Mouse (Mus musculus): ENCODE results near the gene Atxn7. TPM values are rescaled to one million over a fixed set of nuclear protein-coding genes. Genes with fewer than 3 reads are reported as not detected.
"Not testable (repeated sequence)": the region's sequence is repeated elsewhere in the genome, so short reads cannot be mapped to it uniquely, and the experiment has no call there.

Atxn7 gene
- polyA plus RNA-seq, 1 experiment from 2014 or later, result 5.2 TPM

GRCm38 (mm10) chr14:14030621-14031020 lies 69.4 kb downstream of the Atxn7 start:
- H3K9ac ChIP-seq (ENCODE audit: low read depth, low read length), result no peak overlapping the region
- 79% methylated on average over 2 of the region's 2 CpGs for WGBS (ENCODE audit: insufficient replicate concordance)
- H3K4me3 ChIP-seq (ENCODE audit: low read depth, low read length), result no peak overlapping the region
- ATAC-seq (replicated peaks; ENCODE audit: insufficient number of reproducible peaks, low FRiP score, low TSS enrichment), result no peak
- H3K27ac ChIP-seq (ENCODE audit: low read depth, low read length), result no peak overlapping the region
- H3K9me3 ChIP-seq (replicated peaks; ENCODE audit: control insufficient read depth, low read length), result no peaks in the 10 kb centered on the region
- no peak overlapping the region for H3K4me2 ChIP-seq
- H3K27me3 ChIP-seq (ENCODE audit: control insufficient read depth, insufficient read depth, low read length), result no peaks in the 10 kb centered on the region
- no peaks in the 10 kb centered on the region for H3K36me3 ChIP-seq (ENCODE audit: control insufficient read depth, insufficient read depth, low read length)
- no peaks in the 10 kb centered on the region for H3K4me1 ChIP-seq (ENCODE audit: control insufficient read depth, insufficient read depth, low read length)

- Histone ChIP-seq H3K9ac (ENCODE audit: low read depth, low read length) (no peak overlapping the region), H3K4me2 (no peak overlapping the region), H3K4me1 (ENCODE audit: control insufficient read depth, insufficient read depth, low read length) (no peaks in the 10 kb centered on the region), H3K9me3 (replicated peaks; ENCODE audit: control insufficient read depth, low read length) (no peaks in the 10 kb centered on the region), H3K27ac (ENCODE audit: low read depth, low read length) (no peak overlapping the region), H3K27me3 (ENCODE audit: control insufficient read depth, insufficient read depth, low read length) (no peaks in the 10 kb centered on the region), H3K4me3 (ENCODE audit: low read depth, low read length) (no peak overlapping the region), H3K36me3 (ENCODE audit: control insufficient read depth, insufficient read depth, low read length) (no peaks in the 10 kb centered on the region)
- ATAC-seq (replicated peaks; ENCODE audit: insufficient number of reproducible peaks, low FRiP score, low TSS enrichment), result no peak
- 87% methylated on average over 1 of the region's 1 CpGs for WGBS (ENCODE audit: insufficient replicate concordance)
These were observed 71.6 kb downstream of the Atxn7 start for GRCm38 (mm10) chr14:14032842-14033241.

- Histone ChIP-seq H3K4me2 (no peak overlapping the region), H3K4me1 (ENCODE audit: control insufficient read depth, insufficient read depth, low read length) (no peaks in the 10 kb centered on the region), H3K27ac (ENCODE audit: low read depth, low read length) (no peak overlapping the region), H3K4me3 (ENCODE audit: low read depth, low read length) (no peak overlapping the region), H3K36me3 (ENCODE audit: control insufficient read depth, insufficient read depth, low read length) (no peaks in the 10 kb centered on the region), H3K9me3 (replicated peaks; ENCODE audit: control insufficient read depth, low read length) (no peaks in the 10 kb centered on the region), H3K9ac (ENCODE audit: low read depth, low read length) (no peak overlapping the region), H3K27me3 (ENCODE audit: control insufficient read depth, insufficient read depth, low read length) (no peaks in the 10 kb centered on the region)
- 57% methylated on average over 2 of the region's 2 CpGs for WGBS (ENCODE audit: insufficient replicate concordance)
- no peak for ATAC-seq (replicated peaks; ENCODE audit: insufficient number of reproducible peaks, low FRiP score, low TSS enrichment)
These were observed 75.1 kb downstream of the Atxn7 start for GRCm38 (mm10) chr14:14036352-14036751.

GRCm38 (mm10) chr14:14038233-14038632 lies 77.0 kb downstream of the Atxn7 start:
- Histone ChIP-seq H3K9me3 (replicated peaks; ENCODE audit: control insufficient read depth, low read length) (no peaks in the 10 kb centered on the region), H3K4me2 (no peak overlapping the region), H3K27ac (ENCODE audit: low read depth, low read length) (no peak overlapping the region), H3K9ac (ENCODE audit: low read depth, low read length) (no peak overlapping the region), H3K27me3 (ENCODE audit: control insufficient read depth, insufficient read depth, low read length) (no peaks in the 10 kb centered on the region), H3K36me3 (ENCODE audit: control insufficient read depth, insufficient read depth, low read length) (no peaks in the 10 kb centered on the region), H3K4me3 (ENCODE audit: low read depth, low read length) (no peak overlapping the region), H3K4me1 (ENCODE audit: control insufficient read depth, insufficient read depth, low read length) (no peaks in the 10 kb centered on the region)
- WGBS (ENCODE audit: insufficient replicate concordance), result 70% methylated on average over 2 of the region's 2 CpGs
- no peak for ATAC-seq (replicated peaks; ENCODE audit: insufficient number of reproducible peaks, low FRiP score, low TSS enrichment)

GRCm38 (mm10) chr14:14042336-14042735 lies 81.1 kb downstream of the Atxn7 start:
- no peak overlapping the region for H3K9ac ChIP-seq (ENCODE audit: low read depth, low read length)
- H3K36me3 ChIP-seq (ENCODE audit: control insufficient read depth, insufficient read depth, low read length), result no peaks in the 10 kb centered on the region
- H3K27me3 ChIP-seq (ENCODE audit: control insufficient read depth, insufficient read depth, low read length), result no peaks in the 10 kb centered on the region
- ATAC-seq (replicated peaks; ENCODE audit: insufficient number of reproducible peaks, low FRiP score, low TSS enrichment), result no peak
- no peaks in the 10 kb centered on the region for H3K9me3 ChIP-seq (replicated peaks; ENCODE audit: control insufficient read depth, low read length)
- no peak overlapping the region for H3K27ac ChIP-seq (ENCODE audit: low read depth, low read length)
- 58% methylated on average over 4 of the region's 4 CpGs for WGBS (ENCODE audit: insufficient replicate concordance)
- no peak overlapping the region for H3K4me3 ChIP-seq (ENCODE audit: low read depth, low read length)
- H3K4me1 ChIP-seq (ENCODE audit: control insufficient read depth, insufficient read depth, low read length), result no peaks in the 10 kb centered on the region
- H3K4me2 ChIP-seq, result no peak overlapping the region

- no peak for ATAC-seq (replicated peaks; ENCODE audit: insufficient number of reproducible peaks, low FRiP score, low TSS enrichment)
These were observed 93.1 kb downstream of the Atxn7 start for GRCm38 (mm10) chr14:14054386-14054785.

GRCm38 (mm10) chr14:14059606-14060005 lies 98.4 kb downstream of the Atxn7 start:
- not testable (repeated sequence) for ATAC-seq (replicated peaks; ENCODE audit: insufficient number of reproducible peaks, low FRiP score, low TSS enrichment); H3K27me3 ChIP-seq (ENCODE audit: control insufficient read depth, insufficient read depth, low read length); H3K36me3 ChIP-seq (ENCODE audit: control insufficient read depth, insufficient read depth, low read length); H3K4me2 ChIP-seq; H3K4me3 ChIP-seq (ENCODE audit: low read depth, low read length); H3K9me3 ChIP-seq (replicated peaks; ENCODE audit: control insufficient read depth, low read length); H3K27ac ChIP-seq (ENCODE audit: low read depth, low read length); H3K4me1 ChIP-seq (ENCODE audit: control insufficient read depth, insufficient read depth, low read length); H3K9ac ChIP-seq (ENCODE audit: low read depth, low read length)

More at GRCm38 (mm10) chr14:14054386-14054785, 93.1 kb downstream of the Atxn7 start:
- Histone ChIP-seq H3K4me3 (ENCODE audit: low read depth, low read length) (no peak overlapping the region), H3K9me3 (replicated peaks; ENCODE audit: control insufficient read depth, low read length) (no peaks in the 10 kb centered on the region), H3K9ac (ENCODE audit: low read depth, low read length) (no peak overlapping the region), H3K4me1 (ENCODE audit: control insufficient read depth, insufficient read depth, low read length) (no peaks in the 10 kb centered on the region), H3K4me2 (no peak overlapping the region), H3K27ac (ENCODE audit: low read depth, low read length) (no peak overlapping the region), H3K36me3 (ENCODE audit: control insufficient read depth, insufficient read depth, low read length) (peaks cover 6% of the 10 kb centered on the region; the same call in 1 of the 2 replicates), H3K27me3 (ENCODE audit: control insufficient read depth, insufficient read depth, low read length) (no peaks in the 10 kb centered on the region)
- WGBS (ENCODE audit: insufficient replicate concordance), result 90% methylated on average over 2 of the region's 2 CpGs

- 84% methylated on average over 11 of the region's 11 CpGs for WGBS (ENCODE audit: insufficient replicate concordance)
- H3K4me2 ChIP-seq, result no peak overlapping the region
These were observed 101.4 kb downstream of the Atxn7 start for GRCm38 (mm10) chr14:14062531-14063245.

GRCm38 (mm10) chr14:14063382-14063781 lies 102.1 kb downstream of the Atxn7 start:
- WGBS (ENCODE audit: insufficient replicate concordance), result 63% methylated on average over 5 of the region's 5 CpGs
- no peak overlapping the region for H3K9ac ChIP-seq (ENCODE audit: low read depth, low read length)
- H3K9me3 ChIP-seq (replicated peaks; ENCODE audit: control insufficient read depth, low read length), result no peaks in the 10 kb centered on the region
- H3K27ac ChIP-seq (ENCODE audit: low read depth, low read length), result no peak overlapping the region
- no peaks in the 10 kb centered on the region for H3K27me3 ChIP-seq (ENCODE audit: control insufficient read depth, insufficient read depth, low read length)
- 0 out of 2 replicates have a peak, but pooled peaks cover 3% of the 10 kb centered on the region for H3K36me3 ChIP-seq (ENCODE audit: control insufficient read depth, insufficient read depth, low read length)
- H3K4me2 ChIP-seq, result no peak overlapping the region
- H3K4me1 ChIP-seq (ENCODE audit: control insufficient read depth, insufficient read depth, low read length), result peaks cover 9% of the 10 kb centered on the region
- ATAC-seq (replicated peaks; ENCODE audit: insufficient number of reproducible peaks, low FRiP score, low TSS enrichment), result no peak
- no peak overlapping the region for H3K4me3 ChIP-seq (ENCODE audit: low read depth, low read length)

More at GRCm38 (mm10) chr14:14062531-14063245, 101.4 kb downstream of the Atxn7 start:
- no peak overlapping the region for H3K27ac ChIP-seq (ENCODE audit: low read depth, low read length)
- no peaks in the 10 kb centered on the region for H3K27me3 ChIP-seq (ENCODE audit: control insufficient read depth, insufficient read depth, low read length)
- no peak overlapping the region for H3K4me3 ChIP-seq (ENCODE audit: low read depth, low read length)
- H3K4me1 ChIP-seq (ENCODE audit: control insufficient read depth, insufficient read depth, low read length), result peaks cover 2% of the 10 kb centered on the region
- H3K9ac ChIP-seq (ENCODE audit: low read depth, low read length), result no peak overlapping the region
- H3K9me3 ChIP-seq (replicated peaks; ENCODE audit: control insufficient read depth, low read length), result no peaks in the 10 kb centered on the region
- 0 out of 2 replicates have a peak, but pooled peaks cover 3% of the 10 kb centered on the region for H3K36me3 ChIP-seq (ENCODE audit: control insufficient read depth, insufficient read depth, low read length)
- ATAC-seq (replicated peaks; ENCODE audit: insufficient number of reproducible peaks, low FRiP score, low TSS enrichment), result no peak
